ENCODE assay signal across 9 mouse cellular contexts in genomic region chr4:106865415-106866110, GRCm38 (mm10). TPM values are rescaled to one million over a fixed set of nuclear protein-coding genes. Genes with fewer than 3 reads are reported as not detected.
DNase-seq lines count a peak whose midpoint lies in the region; ATAC-seq lines count a peak whose summit lies in the region.
"Had no signal": no experiment of that assay in that cellular context is flagged by ENCODE, and none has a peak within 500 bp of the region (broad histone marks: within the 10 kb centered on the region; RNA-seq: fewer than 3 reads in every experiment).

No protein-coding gene starts in this region.

- 8% methylated on average over 19 of the region's 19 CpGs for WGBS in forebrain, embryonic 14.5 days
- 3% methylated on average over 19 of the region's 19 CpGs for WGBS in limb, embryonic 13.5 days
- 13% methylated on average over 19 of the region's 19 CpGs for WGBS in stomach, embryonic 16.5 days

- H3K4me3 ChIP-seq in forebrain, embryonic 14.5 days (ENCODE audit: low read depth, low read length): no peak overlapping the region
- H3K4me3 ChIP-seq in limb, embryonic 13.5 days: peak overlapping the region; percentile 2; the same call in 1 of the 2 replicates
- H3K4me3 ChIP-seq in stomach, embryonic 16.5 days (replicated peaks; ENCODE audit: low read length): no peak overlapping the region

- H3K4me1 ChIP-seq in forebrain, embryonic 14.5 days (ENCODE audit: control insufficient read depth, insufficient read depth, low read length): peaks cover 18% of the 10 kb centered on the region
- peaks cover 85% of the 10 kb centered on the region for H3K4me1 ChIP-seq in limb, embryonic 13.5 days
- peaks cover 51% of the 10 kb centered on the region for H3K4me1 ChIP-seq in stomach, embryonic 16.5 days (ENCODE audit: control insufficient read depth, insufficient read depth, low read length)

- DNase-seq in right cerebral cortex, postnatal 14 days: peak; percentile 37
- no peak for DNase-seq in right cerebral cortex, adult 18-20 months
- DNase-seq in forebrain, embryonic 14.5 days (ENCODE audit: low spot score): no peak
- DNase-seq in ovary, postnatal 14 days (ENCODE audit: low spot score): no peak
- DNase-seq in gastrocnemius, postnatal 36 days: no peak
- no peak for DNase-seq in layer of hippocampus, adult 18-20 months (ENCODE audit: low spot score in 2 of 2)
- DNase-seq: adrenal gland, postnatal 14 days had no signal

- no peaks in the 10 kb centered on the region for H3K36me3 ChIP-seq in forebrain, embryonic 14.5 days (ENCODE audit: control insufficient read depth, insufficient read depth, low read length)
- H3K36me3 ChIP-seq in limb, embryonic 13.5 days: no peaks in the 10 kb centered on the region
- H3K36me3 ChIP-seq in stomach, embryonic 16.5 days (ENCODE audit: control insufficient read depth, insufficient read depth, low read length): no peaks in the 10 kb centered on the region

- H3K27me3 ChIP-seq in forebrain, embryonic 14.5 days (replicated peaks; ENCODE audit: control insufficient read depth, insufficient read depth, low read length): no peaks in the 10 kb centered on the region
- no peaks in the 10 kb centered on the region for H3K27me3 ChIP-seq in limb, embryonic 13.5 days
- no peaks in the 10 kb centered on the region for H3K27me3 ChIP-seq in stomach, embryonic 16.5 days (ENCODE audit: control insufficient read depth, insufficient read depth, low read length)

- peak overlapping the region; percentile 68; the same call in 1 of the 2 replicates for H3K27ac ChIP-seq in forebrain, embryonic 14.5 days (ENCODE audit: low read depth, low read length)
- peak overlapping the region; percentile 97 for H3K27ac ChIP-seq in limb, embryonic 13.5 days
- peak overlapping the region; percentile 82 for H3K27ac ChIP-seq in stomach, embryonic 16.5 days (ENCODE audit: low read length)

- peak; percentile 32; the same call in 1 of the 2 replicates for ATAC-seq in forebrain, embryonic 14.5 days
- peak; percentile 82 for ATAC-seq in limb, embryonic 13.5 days (ENCODE audit: low FRiP score, low read depth)
- ATAC-seq in stomach, embryonic 16.5 days (ENCODE audit: insufficient read depth, low FRiP score): no peak

- intact Hi-C loops in gastrocnemius, postnatal 36 days (cut with DNase I): no loop called here

- H3K9me3 ChIP-seq in forebrain, embryonic 14.5 days (replicated peaks; ENCODE audit: control insufficient read depth, low read length): no peaks in the 10 kb centered on the region
- H3K9me3 ChIP-seq in limb, embryonic 13.5 days: no peaks in the 10 kb centered on the region
- no peaks in the 10 kb centered on the region for H3K9me3 ChIP-seq in stomach, embryonic 16.5 days (replicated peaks; ENCODE audit: control insufficient read depth, low read length)

- H3K9ac ChIP-seq in forebrain, embryonic 14.5 days (ENCODE audit: low read length): peak overlapping the region; percentile 47; the same call in 1 of the 2 replicates
- peak overlapping the region; percentile 48 for H3K9ac ChIP-seq in limb, embryonic 13.5 days
- peak overlapping the region; percentile 57 for H3K9ac ChIP-seq in stomach, embryonic 16.5 days (ENCODE audit: low read length)

- H3K4me2 ChIP-seq in forebrain, embryonic 14.5 days (ENCODE audit: low read length): no peak overlapping the region
- peak overlapping the region; percentile 48 for H3K4me2 ChIP-seq in limb, embryonic 13.5 days (replicated peaks)
- no peak overlapping the region for H3K4me2 ChIP-seq in stomach, embryonic 16.5 days (ENCODE audit: low read depth, low read length)

RNA-seq across cellular contexts. Expression of gene Ssbp3, which starts 44.9 kb away (rescaled TPM):
- 118 and 127 TPM in 2 replicates for polyA plus RNA-seq in forebrain, embryonic 14.5 days (2014; fragmentation: Nextera tagmentation; extraction: Ambion mirVana)
- polyA plus RNA-seq in limb, embryonic 13.5 days (2015; fragmentation: Nextera tagmentation; extraction: Ambion mirVana): 171 and 173 TPM in 2 replicates
- 48.4 and 52.8 TPM in 2 replicates for polyA plus RNA-seq in stomach, embryonic 16.5 days (2015; fragmentation: Nextera tagmentation; extraction: Ambion mirVana)
- total RNA-seq in gastrocnemius, postnatal 36 days (2021): 10 to 100 TPM; 21.3 to 25.6 TPM
- total RNA-seq in layer of hippocampus, adult 18-20 months (2021): 100 to 1,000 TPM; 158 to 189 TPM
